Mouse (Mus musculus) myocyte (in vitro differentiated cells): ENCODE data around the gene Sorcs2. TPM values are rescaled to one million over a fixed set of nuclear protein-coding genes. Genes with fewer than 3 reads are reported as not detected.

ENCODE experiments used
- H3K27me3 ChIP-seq: one replicate; pipeline ENCODE4 v1.6.1; 2011; ENCODE audit not compliant: control insufficient read depth, insufficient read depth, insufficient read length
- H3K36me3 ChIP-seq: one replicate; pipeline ENCODE4 v1.6.1; 2011; ENCODE audit not compliant: control insufficient read depth, insufficient read depth
- H3K4me2 ChIP-seq: one replicate; pipeline ENCODE4 v1.6.1; 2011; ENCODE audit warnings: low read depth, control low read depth
- H3K4me3 ChIP-seq: one replicate; pipeline ENCODE4 v1.5.1; 2011; ENCODE audit warnings: mild to moderate bottlenecking, control low read depth, moderate library complexity
- H3K79me2 ChIP-seq: one replicate; pipeline ENCODE4 v1.6.1; 2011; ENCODE audit not compliant: control insufficient read depth, insufficient read depth
- H3ac ChIP-seq: one replicate; pipeline ENCODE4 v1.6.1; 2011; ENCODE audit not compliant: control insufficient read depth, insufficient read length
- CEBPB ChIP-seq: IDR thresholded peaks from 2 replicates; pipeline ENCODE4 v1.6.1; 2011; ENCODE audit warnings: mild to moderate bottlenecking, moderate library complexity; ENCODE audit not compliant: poor library complexity, insufficient read depth, severe bottlenecking
- E2F4 ChIP-seq: IDR thresholded peaks from one replicate; pipeline ENCODE4 v1.6.1; 2011; ENCODE audit warnings: mild to moderate bottlenecking, control low read depth, moderate library complexity; ENCODE audit not compliant: insufficient read depth
- MAX ChIP-seq: IDR thresholded peaks from one replicate; pipeline ENCODE4 v1.6.1; 2011; ENCODE audit warnings: low read depth, mild to moderate bottlenecking, control low read depth
- MYOD1 ChIP-seq, 3 experiments: IDR thresholded peaks; one replicate each; pipeline ENCODE4 v1.6.1; 2011; ENCODE audit warnings: control low read depth in 2 of 3, low read depth in 2 of 3, mild to moderate bottlenecking in 2 of 3, moderate library complexity in 1 of 3; ENCODE audit not compliant: insufficient read length in 2 of 3, control insufficient read depth in 1 of 3
- MYOG ChIP-seq, 3 experiments: IDR thresholded peaks; one replicate each; pipeline ENCODE4 v1.6.1; 2011; ENCODE audit warnings: control low read depth in 2 of 3, low read depth in 2 of 3, mild to moderate bottlenecking in 2 of 3; ENCODE audit not compliant: insufficient read length in 2 of 3, control insufficient read depth in 1 of 3, insufficient read depth in 1 of 3
- POLR2A ChIP-seq: IDR thresholded peaks from one replicate; pipeline ENCODE4 v1.6.1; 2011; ENCODE audit warnings: low read depth, mild to moderate bottlenecking, control low read depth, moderate library complexity; ENCODE audit not compliant: insufficient read length
- POLR2AphosphoS2 ChIP-seq: IDR thresholded peaks from one replicate; pipeline ENCODE4 v1.6.1; 2011; ENCODE audit warnings: low read depth, control low read depth; ENCODE audit not compliant: insufficient read length
- REST ChIP-seq: IDR thresholded peaks from one replicate; pipeline ENCODE4 v1.6.1; 2011; ENCODE audit warnings: mild to moderate bottlenecking, control low read depth, moderate library complexity; ENCODE audit not compliant: insufficient read depth, insufficient read length
- SRF ChIP-seq: IDR thresholded peaks from one replicate; pipeline ENCODE4 v1.6.1; 2011; ENCODE audit warnings: low read depth; ENCODE audit not compliant: control insufficient read depth, insufficient read length
- TCF12 ChIP-seq: IDR thresholded peaks from one replicate; pipeline ENCODE4 v1.6.1; 2011; ENCODE audit warnings: mild to moderate bottlenecking, control low read depth; ENCODE audit not compliant: poor library complexity, insufficient read depth, severe bottlenecking
- TCF3 ChIP-seq: IDR thresholded peaks from one replicate; pipeline ENCODE4 v1.6.1; 2011; ENCODE audit warnings: low read depth, control low read depth; ENCODE audit not compliant: insufficient read length
- USF1 ChIP-seq: IDR thresholded peaks from one replicate; pipeline ENCODE4 v1.6.1; 2011; ENCODE audit warnings: low read depth, mild to moderate bottlenecking, control low read depth, moderate library complexity
- polyA plus RNA-seq: library from polyadenylated mRNA; unstranded; fragments of >200 nt; fragmentation: generic; extraction: Trizol; gene quantifications from one replicate; pipeline ENCODE4 v1.2.1, GENCODE M21; 2012; ENCODE audit warnings: missing spikeins

The Sorcs2 gene
- polyA plus RNA-seq, result 58.2 TPM

GRCm38 (mm10) chr5:36397837-36398282 is at the start of gene Sorcs2:
Gene Sorcs2, minus strand, starts transcription at chr5:36398139.
- peaks cover 37% of the 10 kb centered on the region for H3K79me2 ChIP-seq
- peak within 1 kb of the TSS; percentile 86 for H3K4me2 ChIP-seq
- H3K36me3 ChIP-seq, result no peaks in the 10 kb centered on the region
- peak within 1 kb of the TSS; percentile 72 for H3K4me3 ChIP-seq
- TF ChIP-seq POLR2A (peak; percentile 48), MAX (no peak), MYOG (IDR thresholded peaks at IDR 0.05; ENCODE audit: control insufficient read depth in 1 of 3, insufficient read depth in 1 of 3, insufficient read length in 2 of 3, low read depth in 2 of 3) (peak in 2 of 3 experiments; percentile 41 to 48), CEBPB (no peak), POLR2AphosphoS2 (peak; percentile 34), TCF12 (no peak), MYOD1 (IDR thresholded peaks at IDR 0.05; ENCODE audit: control insufficient read depth in 1 of 3, insufficient read length in 2 of 3, low read depth in 2 of 3) (peak in 1 of 3 experiments; percentile 17)
- H3K27me3 ChIP-seq, result no peaks in the 10 kb centered on the region
- H3ac ChIP-seq, result peak within 1 kb of the TSS; percentile 88

GRCm38 (mm10) chr5:36446166-36446890 is 48.4 kb upstream of the Sorcs2 start:
- no peak overlapping the region for H3ac ChIP-seq
- no peaks in the 10 kb centered on the region for H3K36me3 ChIP-seq
- H3K4me3 ChIP-seq, result no peak overlapping the region
- H3K4me2 ChIP-seq, result no peak overlapping the region
- no peaks in the 10 kb centered on the region for H3K79me2 ChIP-seq
- H3K27me3 ChIP-seq, result peaks cover 22% of the 10 kb centered on the region
- TF ChIP-seq USF1, result no peak
- TF ChIP-seq REST, result no peak
- TF ChIP-seq TCF3, result no peak
- TF ChIP-seq TCF12, result no peak
- TF ChIP-seq E2F4, result no peak
- TF ChIP-seq POLR2A, result no peak
- no peak for TF ChIP-seq MYOG (IDR thresholded peaks at IDR 0.05; ENCODE audit: control insufficient read depth in 1 of 3, insufficient read depth in 1 of 3, insufficient read length in 2 of 3, low read depth in 2 of 3)
- TF ChIP-seq MAX, result no peak
- TF ChIP-seq SRF, result no peak

- Histone ChIP-seq H3K36me3 (no peaks in the 10 kb centered on the region), H3K4me2 (no peak overlapping the region), H3K79me2 (no peaks in the 10 kb centered on the region), H3K4me3 (no peak overlapping the region), H3K27me3 (peaks cover 22% of the 10 kb centered on the region), H3ac (no peak overlapping the region)
- TF ChIP-seq POLR2AphosphoS2 (no peak), TCF12 (no peak), MAX (no peak), REST (no peak), E2F4 (no peak), USF1 (no peak), MYOD1 (IDR thresholded peaks at IDR 0.05; ENCODE audit: control insufficient read depth in 1 of 3, insufficient read length in 2 of 3, low read depth in 2 of 3) (no peak), CEBPB (no peak), SRF (no peak), TCF3 (no peak), POLR2A (no peak)
Observed at GRCm38 (mm10) chr5:36445028-36445427, 47.1 kb upstream of the Sorcs2 start.

- TF ChIP-seq POLR2AphosphoS2, result no peak
- TF ChIP-seq REST, result no peak
- TF ChIP-seq TCF12, result no peak
- no peak for TF ChIP-seq CEBPB
- no peak for TF ChIP-seq E2F4
- TF ChIP-seq TCF3, result no peak
- TF ChIP-seq POLR2A, result no peak
- TF ChIP-seq MAX, result no peak
- no peak for TF ChIP-seq SRF
- no peak for TF ChIP-seq USF1
- no peak for TF ChIP-seq MYOD1 (IDR thresholded peaks at IDR 0.05; ENCODE audit: control insufficient read depth in 1 of 3, insufficient read length in 2 of 3, low read depth in 2 of 3)
- no peak for TF ChIP-seq MYOG (IDR thresholded peaks at IDR 0.05; ENCODE audit: control insufficient read depth in 1 of 3, insufficient read depth in 1 of 3, insufficient read length in 2 of 3, low read depth in 2 of 3)
- Histone ChIP-seq H3ac (no peak overlapping the region), H3K36me3 (no peaks in the 10 kb centered on the region), H3K4me2 (no peak overlapping the region), H3K27me3 (peaks cover 22% of the 10 kb centered on the region), H3K4me3 (no peak overlapping the region), H3K79me2 (no peaks in the 10 kb centered on the region)
Observed at GRCm38 (mm10) chr5:36444611-36445010, 46.7 kb upstream of the Sorcs2 start.

GRCm38 (mm10) chr5:36440741-36441140 is 42.8 kb upstream of the Sorcs2 start:
- no peaks in the 10 kb centered on the region for H3K79me2 ChIP-seq
- H3K4me3 ChIP-seq, result no peak overlapping the region
- no peaks in the 10 kb centered on the region for H3K36me3 ChIP-seq
- H3K27me3 ChIP-seq, result peaks cover 19% of the 10 kb centered on the region
- no peak for TF ChIP-seq TCF12
- TF ChIP-seq POLR2A, result no peak
- no peak for TF ChIP-seq TCF3
- TF ChIP-seq POLR2AphosphoS2, result no peak
- TF ChIP-seq REST, result no peak
- no peak for TF ChIP-seq MYOD1 (IDR thresholded peaks at IDR 0.05; ENCODE audit: control insufficient read depth in 1 of 3, insufficient read length in 2 of 3, low read depth in 2 of 3)
- no peak for TF ChIP-seq CEBPB
- no peak overlapping the region for H3ac ChIP-seq
- no peak overlapping the region for H3K4me2 ChIP-seq
